Mouse (Mus musculus) layer of hippocampus, postnatal 10 days (tissue): Measurements from ENCODE around the gene Phospho1. TPM values are rescaled to one million over a fixed set of nuclear protein-coding genes. Genes with fewer than 3 reads are reported as not detected.
"Not testable (repeated sequence)": the region's sequence is repeated elsewhere in the genome, so short reads cannot be mapped to it uniquely, and the experiment has no call there.

Experiments used
- DNase-seq, 2 experiments: peaks; one replicate each; pipeline ENCODE4 v3.0.0; 2021; ENCODE audit warnings: low spot score in 2 of 2
- total RNA-seq, 2 experiments: library from RNA; stranded (reverse); gene quantifications; 2 replicates each; pipeline ENCODE4 v1.2.3; 2021

The Phospho1 gene
- total RNA-seq, 2 experiments from 2014 or later: 17.8 to 21.3 TPM

GRCm38 (mm10) chr11:95859468-95859855 lies 35.2 kb downstream of the Phospho1 start:
- DNase-seq: peak in 1 of 2 experiments; percentile 72

DNA sequence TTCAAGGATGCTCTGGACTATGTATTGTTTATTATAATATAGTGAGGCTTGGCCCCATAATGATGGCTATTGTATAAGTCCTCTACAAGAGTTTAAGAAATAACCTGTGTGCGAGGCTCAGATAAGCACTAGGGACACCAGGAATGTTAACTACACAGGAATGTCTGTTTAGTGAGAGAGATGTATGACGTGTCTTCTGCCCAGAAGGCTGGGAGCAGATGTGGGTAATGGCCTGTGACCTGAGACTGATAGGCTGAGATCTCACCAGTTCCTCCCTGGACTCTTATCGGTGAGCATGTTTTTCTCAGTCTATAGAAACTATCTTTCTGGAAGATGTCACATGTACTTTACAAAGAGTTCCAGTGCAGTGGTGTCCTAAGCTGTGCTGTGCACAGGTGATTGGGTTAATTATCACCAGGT lies 35.8 kb downstream of the Phospho1 start:
- no peak for DNase-seq

- DNase-seq: no peak
Observed at GRCm38 (mm10) chr11:95861397-95861796, 37.1 kb downstream of the Phospho1 start.

DNA sequence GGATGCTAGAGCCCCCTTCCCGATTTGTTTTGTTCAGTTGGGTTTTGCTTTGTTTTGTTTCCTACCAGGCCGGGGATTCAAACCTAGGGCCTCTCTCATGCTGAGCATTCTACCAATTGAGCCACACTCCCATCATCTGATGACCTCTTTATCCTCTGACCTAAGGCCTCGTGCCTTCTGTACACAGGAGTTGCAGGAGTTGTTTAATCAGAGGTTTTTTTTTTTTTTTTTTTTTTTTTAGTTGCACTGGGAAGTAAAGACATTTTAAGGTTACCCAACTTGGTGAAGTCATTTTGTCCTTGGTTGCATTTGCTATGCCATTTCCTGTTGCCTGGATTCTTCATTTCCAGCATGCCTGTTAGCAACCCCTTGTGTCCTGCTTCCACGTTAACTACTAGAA lies 45.1 kb downstream of the Phospho1 start:
- no peak for DNase-seq

DNA sequence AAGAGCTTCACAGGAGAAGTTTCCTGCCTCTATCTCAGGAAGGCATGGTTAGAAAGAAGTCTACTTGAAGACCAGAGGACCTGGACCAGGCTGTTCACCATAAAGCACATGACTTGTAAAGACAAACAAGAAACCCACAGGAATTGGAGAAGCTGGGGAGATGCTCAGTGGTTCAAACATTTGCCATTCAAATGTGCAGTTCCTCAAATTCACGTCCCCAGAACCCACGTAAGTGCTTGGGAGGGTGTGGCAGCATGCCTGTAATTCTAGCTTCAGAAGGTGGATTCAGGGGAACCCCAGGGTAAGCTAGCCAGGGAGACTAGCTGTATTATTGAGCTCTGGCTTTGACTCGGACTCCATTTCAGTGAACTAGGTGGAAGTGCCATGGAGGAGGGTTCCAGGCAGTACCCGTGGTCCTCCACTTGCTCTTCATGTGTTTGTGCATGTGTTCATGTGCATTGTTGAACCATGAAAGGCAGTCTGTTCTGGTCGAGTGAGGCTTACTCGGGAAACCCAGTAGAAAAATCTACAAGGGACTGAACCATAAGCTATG lies 45.7 kb downstream of the Phospho1 start:
- DNase-seq: no peak

DNA sequence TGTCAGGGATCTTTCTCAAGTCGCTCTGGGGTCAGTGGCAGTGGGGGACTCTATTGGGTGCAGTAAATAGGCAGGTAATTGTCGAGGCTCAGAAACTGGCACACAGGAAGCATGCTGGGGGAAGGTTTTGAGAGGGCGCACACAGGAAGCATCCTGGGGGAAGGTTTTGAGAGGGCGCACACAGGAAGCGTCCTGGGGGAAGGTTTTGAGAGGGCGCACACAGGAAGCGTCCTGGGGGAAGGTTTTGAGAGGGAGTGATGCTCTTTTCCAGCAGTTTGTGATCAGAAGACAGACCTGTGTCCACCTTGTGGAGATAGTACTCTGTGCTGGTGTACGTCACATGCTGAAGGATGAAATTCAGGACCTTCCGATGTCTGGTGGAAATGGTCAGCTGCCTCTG lies 51.5 kb downstream of the Phospho1 start:
- peak; percentile 12 for DNase-seq

DNA sequence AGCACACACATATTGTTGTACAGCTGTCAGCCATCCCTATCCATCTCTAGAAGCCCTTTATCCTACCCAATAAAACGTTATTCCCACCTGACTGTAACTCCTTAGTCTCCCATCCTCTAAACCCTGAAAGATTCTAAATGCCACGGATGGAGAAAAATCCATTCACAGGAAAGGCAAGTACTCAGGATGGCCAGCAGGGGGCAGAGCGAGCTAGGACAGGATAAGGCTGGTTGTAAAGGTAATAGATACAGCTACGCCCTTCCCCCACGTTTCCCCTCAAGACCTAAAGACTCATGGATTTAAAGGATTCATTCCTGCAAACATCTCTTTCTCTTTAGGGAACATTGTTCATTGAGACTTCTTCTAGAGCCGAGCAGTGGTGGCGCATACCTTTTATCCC lies 52.0 kb downstream of the Phospho1 start:
- peak; percentile 67 to 73 for DNase-seq

- not testable (repeated sequence) for DNase-seq
Observed at GRCm38 (mm10) chr11:95879861-95880260, 55.6 kb downstream of the Phospho1 start.

Other genes with a start within 250 kb of the Phospho1 start
- gene Ngfr, start 236.8 kb upstream of the Phospho1 start, total RNA-seq: 1 to 10 TPM; 2.4 to 3.6 TPM
- 100 to 1,000 TPM; 110 to 124 TPM for gene Phb, start 157.5 kb upstream of the Phospho1 start, total RNA-seq
- 10 to 100 TPM; 51.1 to 52.1 TPM for gene Zfp652, start 111.8 kb upstream of the Phospho1 start, total RNA-seq
- gene B130006D01Rik, start 100.9 kb upstream of the Phospho1 start, total RNA-seq: 1 to 10 TPM; 1.6 to 1.8 TPM
- gene Gngt2, start 12.7 kb downstream of the Phospho1 start, total RNA-seq: 1 to 10 TPM; 2.1 to 2.6 TPM
- gene Abi3, start 18.0 kb downstream of the Phospho1 start, total RNA-seq: 1 to 10 TPM; 3.7 to 4.4 TPM
- not detected for gene B4galnt2, start 90.4 kb downstream of the Phospho1 start, total RNA-seq
- under 1 TPM; 0.47 to 0.50 TPM for gene Igf2bp1, start 181.4 kb downstream of the Phospho1 start, total RNA-seq
- gene Gip, start 200.0 kb downstream of the Phospho1 start, total RNA-seq: not detected
- 10 to 100 TPM; 91.6 to 93.2 TPM for gene Snf8, start 210.4 kb downstream of the Phospho1 start, total RNA-seq
- gene Ube2z, start 240.9 kb downstream of the Phospho1 start, total RNA-seq: 10 to 100 TPM; 56.6 to 57.8 TPM